Mouse (Mus musculus) left cerebral cortex, postnatal 10 days (tissue): Measurements from ENCODE around the gene Svopl. TPM values are rescaled to one million over a fixed set of nuclear protein-coding genes. Genes with fewer than 3 reads are reported as not detected.

Experiments
- DNase-seq, 2 experiments: peaks; one replicate each; pipeline ENCODE4 v3.0.0; 2021 to 2022; ENCODE audit warnings: low spot score in 2 of 2, mixed read lengths in 1 of 2; ENCODE audit errors: extremely low spot score in 1 of 2
- intact Hi-C: fragments of 180-260 bp; cut with DNase I; formaldehyde crosslinking; loops from one replicate; pipeline ENCODE4 v1.15.1; 2025
- total RNA-seq, 2 experiments: library from RNA; stranded (reverse); gene quantifications; 2 replicates each; pipeline ENCODE4 v1.2.3; 2021

Gene Svopl
- under 1 TPM in 1 of 2 experiments, not detected in 1; 0.32 TPM for total RNA-seq

GRCm38 (mm10) chr6:38046838-38047237 is at the start of gene Svopl:
TSS of gene Svopl (minus strand) at chr6:38046996.
- intact Hi-C loops: no loop called here
- no peak for DNase-seq

- intact Hi-C loops: no loop called here
- no peak for DNase-seq
Observed at GRCm38 (mm10) chr6:38094701-38095100, 47.9 kb upstream of the Svopl start.

- no peak for DNase-seq
- intact Hi-C loops: no loop called here
Observed at GRCm38 (mm10) chr6:38092539-38092938, 45.7 kb upstream of the Svopl start.

GRCm38 (mm10) chr6:38087242-38088026 is 40.6 kb upstream of the Svopl start:
- intact Hi-C loops: no loop called here
- no peak for DNase-seq

GRCm38 (mm10) chr6:38083204-38083603 is 36.4 kb upstream of the Svopl start:
- no peak for DNase-seq
- intact Hi-C loops: no loop called here

GRCm38 (mm10) chr6:38081727-38082341 is 35.0 kb upstream of the Svopl start:
- intact Hi-C loops: no loop called here
- DNase-seq: no peak

GRCm38 (mm10) chr6:38080364-38080763 is 33.6 kb upstream of the Svopl start:
- no peak for DNase-seq
- intact Hi-C loops: no loop called here

- DNase-seq: no peak
- intact Hi-C loops: no loop called here
Observed at GRCm38 (mm10) chr6:38073592-38073991, 26.8 kb upstream of the Svopl start.

- intact Hi-C loops: no loop called here
- DNase-seq: no peak
Observed at GRCm38 (mm10) chr6:38072137-38072796, 25.5 kb upstream of the Svopl start.

- intact Hi-C loops: no loop called here
- DNase-seq: no peak
Observed at GRCm38 (mm10) chr6:38071256-38071655, 24.5 kb upstream of the Svopl start.

GRCm38 (mm10) chr6:38066215-38066614 is 19.4 kb upstream of the Svopl start:
- intact Hi-C loops: loop anchor here (2.0 to 10.0 kb wide), 3 partner anchors 59 to 599 kb away; no protein-coding TSS in a partner anchor
- DNase-seq: peak; percentile 62 to 66

GRCm38 (mm10) chr6:38065501-38066122 is 18.8 kb upstream of the Svopl start:
- DNase-seq: peak; percentile 35 to 49
- intact Hi-C loops: loop anchor here (2.0 to 10.0 kb wide), 3 partner anchors 59 to 598 kb away; no protein-coding TSS in a partner anchor

- intact Hi-C loops: loop anchor here (5.0 to 10.0 kb wide), 2 partner anchors 470 to 598 kb away; no protein-coding TSS in a partner anchor
- DNase-seq: peak; percentile 54 to 70
Observed at GRCm38 (mm10) chr6:38065122-38065500, 18.3 kb upstream of the Svopl start.

GRCm38 (mm10) chr6:38064621-38065020 is 17.8 kb upstream of the Svopl start:
- no peak for DNase-seq
- intact Hi-C loops: loop anchor here (5.0 to 10.0 kb wide), 2 partner anchors 470 to 597 kb away; no protein-coding TSS in a partner anchor

GRCm38 (mm10) chr6:38058805-38059204 is 12.0 kb upstream of the Svopl start:
- intact Hi-C loops: no loop called here
- DNase-seq: no peak

- DNase-seq: no peak
- intact Hi-C loops: no loop called here
Observed at GRCm38 (mm10) chr6:38055471-38056330, 8.9 kb upstream of the Svopl start.

- intact Hi-C loops: no loop called here
- no peak for DNase-seq
Observed at GRCm38 (mm10) chr6:38049601-38050000, 2.8 kb upstream of the Svopl start.

- no peak for DNase-seq
- intact Hi-C loops: no loop called here
Observed at GRCm38 (mm10) chr6:38048800-38049561, 2.2 kb upstream of the Svopl start.
